Mouse (Mus musculus): ENCODE measurements around the gene Tspan15. TPM values are rescaled to one million over a fixed set of nuclear protein-coding genes. Genes with fewer than 3 reads are reported as not detected.

Tspan15 gene
- polyA plus RNA-seq, 1 experiment from 2014 or later, result 86.3 TPM

DNA sequence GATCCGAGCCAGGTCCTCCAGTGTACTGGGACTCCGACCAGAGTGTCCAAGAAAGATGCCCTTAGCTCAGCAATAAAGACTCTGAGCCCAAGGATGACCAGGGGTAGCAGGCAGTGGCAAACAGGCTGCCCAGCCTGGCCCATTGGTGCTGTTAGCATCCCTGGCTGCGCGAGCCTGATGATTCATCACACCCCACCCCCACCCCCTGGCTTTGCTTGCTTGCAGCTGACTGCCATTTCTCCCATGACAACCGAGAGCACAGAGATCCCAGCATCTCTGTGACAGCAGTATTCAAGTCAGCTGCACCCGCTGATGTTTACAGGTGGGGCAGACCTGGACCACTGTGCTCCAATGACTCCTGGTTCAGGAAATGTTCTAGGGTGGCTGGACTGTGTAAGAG, 28.5 kb downstream of the Tspan15 start:
- Histone ChIP-seq H3K27ac (ENCODE audit: low read length) (no peak overlapping the region), H3K9me3 (ENCODE audit: control insufficient read depth, low read length) (no peaks in the 10 kb centered on the region), H3K9ac (ENCODE audit: low read depth, low read length) (no peak overlapping the region), H3K36me3 (ENCODE audit: control insufficient read depth, insufficient read depth, low read length) (0 out of 2 replicates have a peak, but pooled peaks cover 4% of the 10 kb centered on the region), H3K27me3 (replicated peaks; ENCODE audit: control insufficient read depth, insufficient read depth, low read length) (no peaks in the 10 kb centered on the region), H3K4me3 (ENCODE audit: low read length) (no peak overlapping the region), H3K4me1 (ENCODE audit: control insufficient read depth, insufficient read depth, low read length) (no peaks in the 10 kb centered on the region), H3K4me2 (ENCODE audit: low read depth, low read length) (no peak overlapping the region)
- 78% methylated on average over 6 of the region's 6 CpGs for WGBS
- no peak for ATAC-seq

DNA sequence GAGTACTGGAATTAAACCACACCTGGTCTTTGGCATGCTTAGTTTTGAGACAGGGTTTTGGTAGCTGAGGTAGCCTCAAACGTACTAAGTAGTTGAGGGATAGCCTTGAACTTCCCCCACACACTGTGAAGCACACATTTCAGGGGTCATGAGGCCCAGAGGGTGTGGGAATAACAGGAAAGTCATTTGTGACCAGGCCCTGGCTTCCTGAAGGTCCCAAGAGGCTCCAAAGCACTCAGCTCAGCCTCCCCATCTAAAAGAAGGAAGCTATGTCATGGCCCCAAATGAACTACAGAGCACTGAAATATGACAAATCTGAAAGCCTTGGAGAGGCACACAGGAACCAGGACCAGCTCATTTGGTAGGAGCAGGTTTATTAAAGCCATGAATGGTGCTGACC, 32.2 kb downstream of the Tspan15 start:
- Histone ChIP-seq H3K4me2 (ENCODE audit: low read depth, low read length) (no peak overlapping the region), H3K27me3 (replicated peaks; ENCODE audit: control insufficient read depth, insufficient read depth, low read length) (no peaks in the 10 kb centered on the region), H3K4me3 (ENCODE audit: low read length) (no peak overlapping the region), H3K36me3 (ENCODE audit: control insufficient read depth, insufficient read depth, low read length) (0 out of 2 replicates have a peak, but pooled peaks cover 4% of the 10 kb centered on the region), H3K27ac (ENCODE audit: low read length) (no peak overlapping the region), H3K9ac (ENCODE audit: low read depth, low read length) (no peak overlapping the region), H3K9me3 (ENCODE audit: control insufficient read depth, low read length) (no peaks in the 10 kb centered on the region), H3K4me1 (ENCODE audit: control insufficient read depth, insufficient read depth, low read length) (no peaks in the 10 kb centered on the region)
- no peak for ATAC-seq
- 63% methylated on average over 1 of the region's 1 CpGs for WGBS

DNA sequence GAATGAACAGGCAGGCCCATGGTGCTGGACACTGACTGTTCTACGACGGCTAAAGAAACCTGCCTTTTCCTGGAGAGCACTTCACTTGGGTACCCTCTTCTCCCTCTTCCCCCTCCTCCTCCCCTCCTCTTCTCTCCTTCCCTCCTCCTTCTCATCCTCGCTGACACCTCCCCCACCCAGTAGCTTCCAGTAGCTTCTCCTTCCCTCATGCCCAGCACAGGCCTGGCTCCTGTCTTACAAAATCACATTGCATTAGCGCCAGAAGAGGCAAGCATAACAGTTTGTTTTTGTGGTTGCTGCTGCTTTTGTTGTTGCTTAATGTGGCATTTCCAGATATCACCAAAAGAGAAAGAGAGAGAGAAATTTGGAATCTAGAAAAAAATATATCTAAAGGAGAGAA, 33.6 kb downstream of the Tspan15 start:
- no peak overlapping the region for H3K4me3 ChIP-seq (ENCODE audit: low read length)
- H3K36me3 ChIP-seq (ENCODE audit: control insufficient read depth, insufficient read depth, low read length), result 0 out of 2 replicates have a peak, but pooled peaks cover 4% of the 10 kb centered on the region
- H3K9ac ChIP-seq (ENCODE audit: low read depth, low read length), result no peak overlapping the region
- no peak overlapping the region for H3K4me2 ChIP-seq (ENCODE audit: low read depth, low read length)
- no peaks in the 10 kb centered on the region for H3K9me3 ChIP-seq (ENCODE audit: control insufficient read depth, low read length)
- H3K27ac ChIP-seq (ENCODE audit: low read length), result no peak overlapping the region
- H3K4me1 ChIP-seq (ENCODE audit: control insufficient read depth, insufficient read depth, low read length), result no peaks in the 10 kb centered on the region; the same call in 1 of the 2 replicates
- no peak for ATAC-seq
- H3K27me3 ChIP-seq (replicated peaks; ENCODE audit: control insufficient read depth, insufficient read depth, low read length), result no peaks in the 10 kb centered on the region
- 67% methylated on average over 4 of the region's 4 CpGs for WGBS

DNA sequence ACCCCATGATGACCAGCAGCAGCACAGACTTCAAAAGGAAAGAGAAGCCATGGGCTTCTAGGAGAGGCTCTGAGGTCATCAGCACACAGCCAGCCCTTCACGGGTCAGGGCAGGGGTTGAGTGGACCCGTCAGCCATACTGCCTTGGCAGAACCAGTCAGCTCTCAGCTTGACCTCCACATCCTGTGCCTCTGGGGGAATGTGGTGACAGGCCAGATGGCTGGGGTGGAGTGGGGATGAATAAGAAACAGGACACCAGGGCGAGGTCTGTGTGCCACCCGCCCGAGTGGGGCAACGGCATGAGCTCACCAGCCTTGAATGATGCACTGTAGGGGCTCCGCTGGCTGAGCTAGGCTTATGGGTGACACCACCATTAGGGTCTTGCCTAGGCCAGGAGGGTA, 35.7 kb downstream of the Tspan15 start:
- ATAC-seq, result no peak
- H3K4me3 ChIP-seq (ENCODE audit: low read length), result no peak overlapping the region
- no peaks in the 10 kb centered on the region for H3K27me3 ChIP-seq (replicated peaks; ENCODE audit: control insufficient read depth, insufficient read depth, low read length)
- no peak overlapping the region for H3K4me2 ChIP-seq (ENCODE audit: low read depth, low read length)
- no peak overlapping the region for H3K27ac ChIP-seq (ENCODE audit: low read length)
- 59% methylated on average over 7 of the region's 7 CpGs for WGBS
- no peaks in the 10 kb centered on the region; the same call in 1 of the 2 replicates for H3K4me1 ChIP-seq (ENCODE audit: control insufficient read depth, insufficient read depth, low read length)
- no peak overlapping the region for H3K9ac ChIP-seq (ENCODE audit: low read depth, low read length)
- no peaks in the 10 kb centered on the region for H3K36me3 ChIP-seq (ENCODE audit: control insufficient read depth, insufficient read depth, low read length)
- no peaks in the 10 kb centered on the region for H3K9me3 ChIP-seq (ENCODE audit: control insufficient read depth, low read length)

DNA sequence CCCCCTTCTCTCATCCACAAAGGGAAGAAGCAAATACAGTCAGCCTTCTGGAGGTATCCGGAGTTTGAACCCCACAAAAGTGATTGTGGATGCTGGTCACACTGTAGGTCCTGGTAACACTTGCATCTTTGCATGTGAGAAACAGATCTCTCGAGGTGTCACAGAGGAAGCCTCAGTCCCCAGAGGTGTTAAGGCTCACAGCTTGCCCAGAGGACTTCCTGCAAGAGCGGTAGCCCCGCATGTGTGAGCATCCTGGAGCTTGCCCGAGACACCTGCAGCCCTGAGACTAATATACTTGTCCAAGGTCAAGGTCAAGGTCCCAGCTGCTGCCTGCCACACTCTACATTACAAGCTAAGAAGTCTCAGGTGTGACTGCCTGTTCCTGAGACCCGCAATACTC, 36.1 kb downstream of the Tspan15 start:
- H3K36me3 ChIP-seq (ENCODE audit: control insufficient read depth, insufficient read depth, low read length), result no peaks in the 10 kb centered on the region

DNA sequence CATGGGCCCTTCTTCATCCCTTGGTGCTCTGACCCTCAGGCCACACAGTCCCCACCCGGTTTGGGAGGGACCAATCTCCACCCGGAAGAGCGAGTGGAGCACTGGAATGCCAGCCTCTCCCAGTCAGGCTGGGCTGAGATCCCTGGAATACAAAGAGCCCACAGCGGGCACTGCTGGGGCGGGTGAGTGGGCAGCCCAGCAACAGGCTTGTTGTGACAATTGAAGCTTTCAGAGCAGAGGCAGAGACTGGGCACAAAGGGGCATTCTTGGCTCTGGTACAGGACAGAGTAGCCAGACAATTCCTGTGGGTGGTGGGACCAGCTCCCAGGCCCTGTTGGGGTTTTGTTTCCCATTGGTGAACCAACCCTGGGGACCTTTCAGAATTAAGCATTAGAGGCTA, 36.6 kb downstream of the Tspan15 start:
- no peaks in the 10 kb centered on the region; the same call in 1 of the 2 replicates for H3K4me1 ChIP-seq (ENCODE audit: control insufficient read depth, insufficient read depth, low read length)
- no peaks in the 10 kb centered on the region for H3K36me3 ChIP-seq (ENCODE audit: control insufficient read depth, insufficient read depth, low read length)
- no peaks in the 10 kb centered on the region for H3K9me3 ChIP-seq (ENCODE audit: control insufficient read depth, low read length)
- H3K4me3 ChIP-seq (ENCODE audit: low read length), result no peak overlapping the region
- no peak overlapping the region for H3K9ac ChIP-seq (ENCODE audit: low read depth, low read length)
- no peak overlapping the region for H3K4me2 ChIP-seq (ENCODE audit: low read depth, low read length)
- H3K27ac ChIP-seq (ENCODE audit: low read length), result no peak overlapping the region
- 75% methylated on average over 5 of the region's 5 CpGs for WGBS
- no peaks in the 10 kb centered on the region for H3K27me3 ChIP-seq (replicated peaks; ENCODE audit: control insufficient read depth, insufficient read depth, low read length)
- ATAC-seq, result no peak

More for the DNA sequence above, 36.1 kb downstream of the Tspan15 start:
- Histone ChIP-seq H3K27me3 (replicated peaks; ENCODE audit: control insufficient read depth, insufficient read depth, low read length) (no peaks in the 10 kb centered on the region), H3K4me2 (ENCODE audit: low read depth, low read length) (no peak overlapping the region), H3K9me3 (ENCODE audit: control insufficient read depth, low read length) (no peaks in the 10 kb centered on the region), H3K9ac (ENCODE audit: low read depth, low read length) (no peak overlapping the region), H3K4me3 (ENCODE audit: low read length) (no peak overlapping the region), H3K4me1 (ENCODE audit: control insufficient read depth, insufficient read depth, low read length) (no peaks in the 10 kb centered on the region; the same call in 1 of the 2 replicates), H3K27ac (ENCODE audit: low read length) (0 out of 2 replicates have a peak overlapping the region, but pooled peaks have one; percentile 29)
- WGBS, result 56% methylated on average over 6 of the region's 6 CpGs
- ATAC-seq, result no peak

DNA sequence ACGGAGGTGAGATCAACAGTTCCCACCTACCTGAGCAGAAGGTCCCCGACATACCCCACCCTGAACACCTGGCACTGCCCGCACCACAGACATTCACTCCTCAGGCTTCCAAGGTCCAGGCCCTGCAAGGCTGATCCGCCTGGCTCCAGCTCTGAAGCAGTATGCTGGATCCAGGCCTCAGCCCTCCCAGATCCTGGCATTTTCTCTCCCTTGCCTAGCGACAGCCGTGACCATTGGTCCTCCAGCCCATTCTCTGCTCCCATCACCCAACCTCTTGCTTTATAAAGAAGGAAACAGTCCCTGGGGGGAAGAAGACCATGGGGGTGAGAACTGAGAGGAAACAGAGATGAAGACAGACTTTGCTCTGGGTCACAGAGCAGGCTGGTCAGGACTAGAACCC, 37.0 kb downstream of the Tspan15 start:
- no peak overlapping the region for H3K4me2 ChIP-seq (ENCODE audit: low read depth, low read length)
- no peaks in the 10 kb centered on the region for H3K27me3 ChIP-seq (replicated peaks; ENCODE audit: control insufficient read depth, insufficient read depth, low read length)
- H3K36me3 ChIP-seq (ENCODE audit: control insufficient read depth, insufficient read depth, low read length), result no peaks in the 10 kb centered on the region
- WGBS, result 84% methylated on average over 6 of the region's 6 CpGs
- no peaks in the 10 kb centered on the region for H3K9me3 ChIP-seq (ENCODE audit: control insufficient read depth, low read length)
- H3K4me3 ChIP-seq (ENCODE audit: low read length), result no peak overlapping the region
- no peak overlapping the region for H3K27ac ChIP-seq (ENCODE audit: low read length)
- ATAC-seq, result no peak
- H3K4me1 ChIP-seq (ENCODE audit: control insufficient read depth, insufficient read depth, low read length), result no peaks in the 10 kb centered on the region; the same call in 1 of the 2 replicates
- H3K9ac ChIP-seq (ENCODE audit: low read depth, low read length), result no peak overlapping the region

DNA sequence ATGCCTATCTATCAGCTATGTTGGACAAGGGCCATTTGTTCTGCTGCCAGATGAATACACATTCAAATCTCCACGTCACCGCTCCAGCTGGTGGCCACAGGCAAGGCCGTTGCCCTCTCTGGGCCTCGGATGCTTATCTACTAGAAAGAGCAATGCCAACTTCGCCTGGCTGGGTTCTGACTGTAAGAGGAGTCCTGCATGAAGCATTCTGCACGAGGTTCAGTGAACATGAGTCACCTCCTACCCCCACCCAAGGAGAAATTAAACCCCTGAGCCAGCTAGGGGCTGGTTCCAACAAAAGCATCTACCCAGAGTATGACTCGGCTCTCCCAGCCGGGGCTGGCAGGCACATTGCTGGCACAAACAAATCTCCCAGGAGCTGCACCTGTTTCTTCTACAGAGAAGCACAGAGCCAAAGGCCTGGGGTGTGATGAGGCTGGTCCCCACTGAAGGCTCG, 38.3 kb downstream of the Tspan15 start:
- H3K27ac ChIP-seq (ENCODE audit: low read length), result peak overlapping the region; percentile 18; the same call in 1 of the 2 replicates
- no peak overlapping the region for H3K4me3 ChIP-seq (ENCODE audit: low read length)
- no peaks in the 10 kb centered on the region; the same call in 1 of the 2 replicates for H3K36me3 ChIP-seq (ENCODE audit: control insufficient read depth, insufficient read depth, low read length)
- no peaks in the 10 kb centered on the region for H3K27me3 ChIP-seq (replicated peaks; ENCODE audit: control insufficient read depth, insufficient read depth, low read length)
- no peaks in the 10 kb centered on the region; the same call in 1 of the 2 replicates for H3K4me1 ChIP-seq (ENCODE audit: control insufficient read depth, insufficient read depth, low read length)
- H3K4me2 ChIP-seq (ENCODE audit: low read depth, low read length), result no peak overlapping the region
- ATAC-seq, result no peak
- WGBS, result 61% methylated on average over 9 of the region's 9 CpGs
- H3K9me3 ChIP-seq (ENCODE audit: control insufficient read depth, low read length), result no peaks in the 10 kb centered on the region
- no peak overlapping the region for H3K9ac ChIP-seq (ENCODE audit: low read depth, low read length)

DNA sequence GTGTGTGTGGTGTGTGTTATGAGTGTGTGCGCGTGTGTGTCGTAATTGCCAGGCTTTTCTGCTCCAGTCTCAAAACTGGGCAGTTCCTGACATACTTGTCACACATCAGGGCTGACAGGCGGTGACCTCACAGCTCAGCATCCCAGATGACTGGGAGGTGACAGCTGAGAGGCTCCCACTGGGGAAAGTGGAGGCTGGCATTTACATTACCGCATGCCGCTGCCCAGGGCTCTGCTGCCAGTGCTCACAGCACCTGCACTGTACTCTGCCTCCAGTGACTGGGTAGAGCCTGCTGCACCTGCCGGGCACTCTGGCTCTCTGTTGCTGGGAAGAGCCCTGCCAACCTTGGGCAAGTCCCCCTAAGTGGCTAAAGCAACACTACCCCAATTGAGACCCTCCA, 40.2 kb downstream of the Tspan15 start:
- no peaks in the 10 kb centered on the region; the same call in 1 of the 2 replicates for H3K4me1 ChIP-seq (ENCODE audit: control insufficient read depth, insufficient read depth, low read length)
- no peak overlapping the region for H3K4me2 ChIP-seq (ENCODE audit: low read depth, low read length)
- no peak overlapping the region for H3K4me3 ChIP-seq (ENCODE audit: low read length)
- no peak overlapping the region for H3K27ac ChIP-seq (ENCODE audit: low read length)
- WGBS, result 91% methylated on average over 7 of the region's 7 CpGs
- no peaks in the 10 kb centered on the region for H3K9me3 ChIP-seq (ENCODE audit: control insufficient read depth, low read length)
- H3K27me3 ChIP-seq (replicated peaks; ENCODE audit: control insufficient read depth, insufficient read depth, low read length), result no peaks in the 10 kb centered on the region
- no peak for ATAC-seq
- no peaks in the 10 kb centered on the region; the same call in 1 of the 2 replicates for H3K36me3 ChIP-seq (ENCODE audit: control insufficient read depth, insufficient read depth, low read length)
- H3K9ac ChIP-seq (ENCODE audit: low read depth, low read length), result no peak overlapping the region

DNA sequence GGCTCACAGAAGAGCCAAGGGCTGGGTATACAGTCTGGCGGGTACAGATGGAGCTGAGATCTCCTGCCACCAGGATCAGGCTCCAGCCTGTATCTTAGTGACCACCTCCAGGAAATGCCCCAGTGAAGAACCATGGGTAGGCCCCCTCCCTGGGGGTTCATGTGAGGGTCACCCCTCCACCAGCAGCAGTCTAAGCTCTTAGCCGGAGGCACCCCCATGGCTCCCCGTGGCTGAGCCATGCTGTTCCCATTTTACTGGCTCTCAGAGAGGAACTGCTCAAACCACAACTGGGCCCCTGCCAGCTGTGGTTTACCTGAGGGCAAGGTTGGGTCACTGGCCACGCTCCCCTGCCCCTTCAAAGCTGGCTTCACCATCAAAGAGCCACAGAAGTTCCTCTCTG, 41.1 kb downstream of the Tspan15 start:
- H3K9me3 ChIP-seq (ENCODE audit: control insufficient read depth, low read length), result no peaks in the 10 kb centered on the region
- H3K4me2 ChIP-seq (ENCODE audit: low read depth, low read length), result no peak overlapping the region
- no peak overlapping the region for H3K9ac ChIP-seq (ENCODE audit: low read depth, low read length)
- WGBS, result 84% methylated on average over 4 of the region's 4 CpGs
- H3K27ac ChIP-seq (ENCODE audit: low read length), result no peak overlapping the region
- H3K27me3 ChIP-seq (replicated peaks; ENCODE audit: control insufficient read depth, insufficient read depth, low read length), result no peaks in the 10 kb centered on the region
- no peak overlapping the region for H3K4me3 ChIP-seq (ENCODE audit: low read length)
- no peak for ATAC-seq
- no peaks in the 10 kb centered on the region; the same call in 1 of the 2 replicates for H3K4me1 ChIP-seq (ENCODE audit: control insufficient read depth, insufficient read depth, low read length)
- no peaks in the 10 kb centered on the region; the same call in 1 of the 2 replicates for H3K36me3 ChIP-seq (ENCODE audit: control insufficient read depth, insufficient read depth, low read length)

Measured in intestine, embryonic 16.5 days (tissue).